Comparison of ENCODE assay signal across 7 mouse cellular contexts in the genomic region with DNA sequence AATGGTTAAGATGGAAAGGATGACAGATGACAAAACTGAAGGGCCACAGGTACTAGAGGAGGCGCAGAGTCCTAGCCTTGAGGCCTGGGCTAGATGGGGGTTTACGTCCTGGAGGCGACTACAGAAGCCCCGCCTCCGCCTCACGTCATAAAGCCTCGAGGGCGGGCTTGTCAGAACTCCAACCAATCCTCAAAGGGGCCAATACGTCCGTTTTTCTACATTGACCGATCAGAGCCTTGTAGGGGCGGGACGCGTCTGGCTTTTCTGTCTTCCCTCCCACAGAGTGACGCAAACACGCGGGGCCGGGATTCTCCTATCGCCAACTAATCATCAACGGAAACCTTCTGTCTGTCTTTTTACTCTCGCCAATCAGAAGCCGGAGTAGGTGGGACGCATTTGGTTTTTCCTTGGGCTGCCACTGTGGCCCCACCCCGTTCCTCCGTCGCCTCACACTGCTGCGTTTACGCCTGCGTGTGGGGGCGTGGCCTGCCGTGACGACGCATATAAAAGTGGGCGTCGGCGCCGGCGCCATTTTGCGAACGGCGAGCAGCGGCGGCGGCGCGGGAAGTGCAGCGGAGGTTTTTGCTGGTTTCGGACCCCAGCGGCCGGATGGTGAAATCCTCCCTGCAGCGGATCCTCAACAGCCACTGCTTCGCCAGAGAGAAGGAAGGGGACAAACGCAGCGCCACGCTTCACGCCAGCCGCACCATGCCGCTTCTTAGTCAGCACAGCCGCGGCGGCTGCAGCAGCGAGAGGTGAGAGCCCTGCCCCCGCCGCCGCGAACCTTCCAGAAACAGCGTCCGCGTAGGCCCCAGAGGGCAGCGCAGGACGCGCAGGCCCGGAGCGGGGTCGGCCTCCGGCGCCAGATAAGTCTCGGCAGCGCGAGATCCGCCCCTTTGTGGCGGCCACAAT. TPM values are rescaled to one million over a fixed set of nuclear protein-coding genes. Genes with fewer than 3 reads are reported as not detected.
DNase-seq lines count a peak whose midpoint lies in the region; ATAC-seq lines count a peak whose summit lies in the region.

TSS of gene Oaz1 (plus strand) at position 506 of the 912 bp plus-strand sequence.

- ATAC-seq in embryonic facial prominence, embryonic 11.5 days (replicated peaks; ENCODE audit: insufficient number of reproducible peaks, low FRiP score, low TSS enrichment, low read depth) = peak; percentile 95
- peak; percentile 79 for ATAC-seq in granulocyte monocyte progenitor cell, adult 5-6 weeks (replicated peaks; ENCODE audit: poor library complexity, severe bottlenecking)
- peak; percentile 97 for ATAC-seq in midbrain, embryonic 13.5 days

- H3K27me3 ChIP-seq in embryonic facial prominence, embryonic 11.5 days (ENCODE audit: control insufficient read depth, insufficient read depth, low read length) = no peaks in the 10 kb centered on the region
- no peaks in the 10 kb centered on the region for H3K27me3 ChIP-seq in limb, embryonic 10.5 days (ENCODE audit: low read depth, poor library complexity, severe bottlenecking)
- H3K27me3 ChIP-seq in midbrain, embryonic 13.5 days = no peaks in the 10 kb centered on the region

- under 1% methylated on average over 75 of the region's 82 CpGs for WGBS in embryonic facial prominence, embryonic 11.5 days
- WGBS in limb, embryonic 10.5 days = under 1% methylated on average over 82 of the region's 82 CpGs
- WGBS in midbrain, embryonic 13.5 days = under 1% methylated on average over 70 of the region's 82 CpGs

- H3K4me3 ChIP-seq in embryonic facial prominence, embryonic 11.5 days (ENCODE audit: low read depth, low read length) = peak within 1 kb of the TSS; percentile 77
- H3K4me3 ChIP-seq in limb, embryonic 10.5 days = peak within 1 kb of the TSS; percentile 94
- H3K4me3 ChIP-seq in midbrain, embryonic 13.5 days (replicated peaks) = peak within 1 kb of the TSS; percentile 86

- peak within 1 kb of the TSS; percentile 94 for H3K9ac ChIP-seq in embryonic facial prominence, embryonic 11.5 days (replicated peaks; ENCODE audit: low read length)
- peak within 1 kb of the TSS; percentile 92 for H3K9ac ChIP-seq in midbrain, embryonic 13.5 days (replicated peaks)

- DNase-seq in adrenal gland, postnatal 14 days = peak; percentile 98
- peak; percentile 99 for DNase-seq in embryonic facial prominence, embryonic 11.5 days (ENCODE audit: low spot score)
- peak; percentile 100 for DNase-seq in kidney, adult 11 months
- DNase-seq in limb, embryonic 10.5 days (ENCODE audit: low spot score) = peak; percentile 95
- DNase-seq in spleen, adult 12 weeks (ENCODE audit: low spot score) = peak; percentile 96

- H3K4me2 ChIP-seq in embryonic facial prominence, embryonic 11.5 days (ENCODE audit: low read depth, low read length) = peak within 1 kb of the TSS; percentile 94
- H3K4me2 ChIP-seq in midbrain, embryonic 13.5 days (replicated peaks) = peak within 1 kb of the TSS; percentile 100

- peaks cover 5% of the 10 kb centered on the region for H3K36me3 ChIP-seq in embryonic facial prominence, embryonic 11.5 days (replicated peaks; ENCODE audit: control insufficient read depth, insufficient read depth, low read depth, low read length)
- peaks cover 31% of the 10 kb centered on the region for H3K36me3 ChIP-seq in limb, embryonic 10.5 days
- peaks cover 25% of the 10 kb centered on the region for H3K36me3 ChIP-seq in midbrain, embryonic 13.5 days

- peaks cover 2% of the 10 kb centered on the region; the same call in 1 of the 2 replicates for H3K4me1 ChIP-seq in embryonic facial prominence, embryonic 11.5 days (ENCODE audit: control insufficient read depth, insufficient read depth, low read length)
- peaks cover 36% of the 10 kb centered on the region for H3K4me1 ChIP-seq in limb, embryonic 10.5 days
- H3K4me1 ChIP-seq in midbrain, embryonic 13.5 days (replicated peaks) = peaks cover 36% of the 10 kb centered on the region

- peak within 1 kb of the TSS; percentile 72 for H3K27ac ChIP-seq in embryonic facial prominence, embryonic 11.5 days (replicated peaks; ENCODE audit: low read depth, low read length)
- H3K27ac ChIP-seq in limb, embryonic 10.5 days = peak within 1 kb of the TSS; percentile 96
- peak within 1 kb of the TSS; percentile 94 for H3K27ac ChIP-seq in midbrain, embryonic 13.5 days

- H3K9me3 ChIP-seq in embryonic facial prominence, embryonic 11.5 days (replicated peaks; ENCODE audit: control insufficient read depth, low read length) = no peaks in the 10 kb centered on the region
- H3K9me3 ChIP-seq in limb, embryonic 10.5 days (replicated peaks) = no peaks in the 10 kb centered on the region
- H3K9me3 ChIP-seq in midbrain, embryonic 13.5 days = no peaks in the 10 kb centered on the region

RNA-seq across cellular contexts. Expression of gene Oaz1, which starts in this region (rescaled TPM):
- total RNA-seq in adrenal gland, postnatal 14 days (2021) = 734 and 741 TPM in 2 replicates
- polyA plus RNA-seq in embryonic facial prominence, embryonic 11.5 days (2014; fragmentation: Nextera tagmentation; extraction: Ambion mirVana) = 1,818 and 1,942 TPM in 2 replicates
- 1,332 and 1,363 TPM in 2 replicates for total RNA-seq in granulocyte monocyte progenitor cell, adult 5-6 weeks (2014; fragmentation: Nextera tagmentation)
- total RNA-seq in granulocyte monocyte progenitor cell, adult 5-6 weeks (2017) = 324 and 374 TPM in 2 replicates
- polyA plus RNA-seq in limb, embryonic 10.5 days (2016; fragmentation: Nextera tagmentation; extraction: Ambion mirVana) = 2,414 and 2,486 TPM in 2 replicates
- polyA plus RNA-seq in midbrain, embryonic 13.5 days (2015; fragmentation: Nextera tagmentation; extraction: Ambion mirVana) = 1,319 and 1,425 TPM in 2 replicates

Comparison
In these comparisons a context has a peak if more than half of its experiments do, and no peak if none do; other contexts are left out.
1. Peak in every context shown above with its lines: DNase-seq, ATAC-seq, H3K4me3 ChIP-seq and H3K27ac ChIP-seq.